Mouse (Mus musculus): ENCODE measurements at regions not wholly inside any gene's neighbourhood (a gene's known extent, or its start where the extent isn't known, plus 50 kb on each side); places are given as distances from the start of the nearest gene placed in this dataset.

GRCm38 (mm10) chr12:52622398-52622797 lies 76.8 kb upstream of the Akap6 start:
- in situ Hi-C loops (cut with MboI, MseI), result loop anchor here in 1 of 2 experiments (25.0 kb wide), 1 partner anchor 935 kb away; the partner anchor contains the start of genes Ap4s1 and Strn3

GRCm38 (mm10) chr12:52623416-52624108 lies 75.6 kb upstream of the Akap6 start:
- in situ Hi-C loops (cut with MboI, MseI), result loop anchor here in 1 of 2 experiments (25.0 kb wide), 1 partner anchor 936 kb away; the partner anchor contains the start of genes Ap4s1 and Strn3

- in situ Hi-C loops (cut with MboI, MseI), result loop anchor here in 1 of 2 experiments (25.0 kb wide), 1 partner anchor 938 kb away; the partner anchor contains the start of genes Ap4s1 and Strn3
Measured at GRCm38 (mm10) chr12:52624871-52625270, 74.3 kb upstream of the Akap6 start.

GRCm38 (mm10) chr12:52628771-52629170 lies 70.4 kb upstream of the Akap6 start:
- in situ Hi-C loops (cut with MboI, MseI), result no loop called here

- in situ Hi-C loops (cut with MboI, MseI), result loop anchor here in 1 of 2 experiments (5.0 kb wide), 1 partner anchor 608 kb away; the partner anchor contains the start of gene Gpr33
Measured at GRCm38 (mm10) chr12:52635121-52635878, 63.9 kb upstream of the Akap6 start.

- in situ Hi-C loops (cut with MboI, MseI), result loop anchor here in 1 of 2 experiments (5.0 kb wide), 1 partner anchor 609 kb away; the partner anchor contains the start of gene Gpr33
Measured at GRCm38 (mm10) chr12:52636186-52636881, 62.8 kb upstream of the Akap6 start.

GRCm38 (mm10) chr12:52636920-52637319 lies 62.3 kb upstream of the Akap6 start:
- in situ Hi-C loops (cut with MboI, MseI), result loop anchor here in 1 of 2 experiments (5.0 kb wide), 1 partner anchor 610 kb away; the partner anchor contains the start of gene Gpr33

GRCm38 (mm10) chr12:52637506-52638249 lies 61.5 kb upstream of the Akap6 start:
- in situ Hi-C loops (cut with MboI, MseI), result loop anchor here in 1 of 2 experiments (5.0 kb wide), 1 partner anchor 610 kb away; the partner anchor contains the start of gene Gpr33

- in situ Hi-C loops (cut with MboI, MseI), result loop anchor here in 1 of 2 experiments (5.0 kb wide), 1 partner anchor 611 kb away; the partner anchor contains the start of gene Gpr33
Measured at GRCm38 (mm10) chr12:52638461-52638860, 60.7 kb upstream of the Akap6 start.

GRCm38 (mm10) chr12:52644059-52644458 lies 55.1 kb upstream of the Akap6 start:
- in situ Hi-C loops (cut with MboI, MseI), result loop anchor here in 1 of 2 experiments (5.0 kb wide), 1 partner anchor 128 kb away; no protein-coding TSS in a partner anchor
